Mouse (Mus musculus): ENCODE data around the gene Havcr1.
"Not testable (repeated sequence)": the region's sequence is repeated elsewhere in the genome, so short reads cannot be mapped to it uniquely, and the experiment has no call there.

- not testable (repeated sequence) for TF ChIP-seq POLR2A (IDR thresholded peaks at IDR 0.05; ENCODE audit: extremely low read depth, insufficient read depth, low read length); CTCF (IDR thresholded peaks at IDR 0.05; ENCODE audit: low read depth, low read length)
These were observed 20.8 kb downstream of the Havcr1 start for GRCm38 (mm10) chr11:46755714-46756113.

Measured in liver, adult 2 months (tissue).